Mouse (Mus musculus): ENCODE measurements at regions not wholly inside any gene's neighbourhood (a gene's known extent, or its start where the extent isn't known, plus 50 kb on each side); places are given as distances from the start of the nearest gene placed in this dataset.

GRCm38 (mm10) chr4:152691735-152692134 lies 214.1 kb upstream of the Kcnab2 start:
- TF ChIP-seq USF1 (IDR thresholded peaks at IDR 0.05; ENCODE audit: low read depth) (no peak), POLR2A (IDR thresholded peaks at IDR 0.05; ENCODE audit: insufficient read length, low read depth) (no peak), MAX (IDR thresholded peaks at IDR 0.05; ENCODE audit: low read depth) (no peak), SRF (IDR thresholded peaks at IDR 0.05; ENCODE audit: control insufficient read depth, insufficient read length, low read depth) (no peak), POLR2AphosphoS2 (IDR thresholded peaks at IDR 0.05; ENCODE audit: insufficient read length, low read depth) (no peak)

All from myocyte (in vitro differentiated cells).